Mouse (Mus musculus): ENCODE data around the gene Ctnnbip1.
"Not testable (repeated sequence)": the region's sequence is repeated elsewhere in the genome, so short reads cannot be mapped to it uniquely, and the experiment has no call there.

Ctnnbip1 gene

DNA sequence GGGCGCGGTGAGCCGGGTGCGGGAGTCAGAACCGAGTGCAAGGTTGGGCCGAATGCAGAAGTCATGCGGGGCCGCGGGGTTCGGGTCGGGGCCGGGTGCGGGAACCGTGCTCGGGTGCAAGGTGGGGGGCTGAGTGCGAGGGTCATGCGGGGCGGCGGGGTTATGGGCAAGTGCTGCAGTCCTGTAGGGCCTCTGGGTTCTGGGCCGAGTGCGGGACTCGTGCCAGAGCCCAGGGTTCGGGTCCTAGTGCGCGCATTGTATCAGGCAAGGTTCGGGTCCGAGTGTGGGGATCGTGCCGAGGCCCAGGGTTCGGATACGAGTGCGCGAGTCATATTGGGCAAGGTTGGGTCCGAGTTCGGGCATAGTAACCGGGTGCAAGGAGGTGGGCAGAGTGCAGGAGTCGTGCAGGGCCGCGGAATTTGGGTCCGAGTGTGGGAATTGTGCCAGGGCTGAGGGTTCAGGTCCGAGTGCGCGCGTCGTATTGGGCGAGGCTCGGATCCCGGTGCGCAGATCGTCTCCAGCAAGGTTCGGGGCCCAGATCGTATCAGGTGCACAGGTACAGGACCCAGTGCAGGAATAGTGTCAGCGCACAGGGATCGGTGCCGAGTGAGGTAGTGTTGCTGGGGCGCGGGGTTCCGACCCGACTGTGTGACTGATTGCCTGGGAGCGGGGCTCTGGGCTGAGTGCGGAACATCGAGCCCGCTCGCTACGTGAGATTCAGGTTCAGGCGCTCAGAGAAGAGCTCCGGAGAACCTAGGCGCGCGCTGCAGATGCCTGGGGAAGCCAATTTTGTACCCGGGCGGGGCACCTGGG, 69.0 kb downstream of the Ctnnbip1 start:
- DNase-seq (ENCODE audit: low spot score in 2 of 2): no peak

DNA sequence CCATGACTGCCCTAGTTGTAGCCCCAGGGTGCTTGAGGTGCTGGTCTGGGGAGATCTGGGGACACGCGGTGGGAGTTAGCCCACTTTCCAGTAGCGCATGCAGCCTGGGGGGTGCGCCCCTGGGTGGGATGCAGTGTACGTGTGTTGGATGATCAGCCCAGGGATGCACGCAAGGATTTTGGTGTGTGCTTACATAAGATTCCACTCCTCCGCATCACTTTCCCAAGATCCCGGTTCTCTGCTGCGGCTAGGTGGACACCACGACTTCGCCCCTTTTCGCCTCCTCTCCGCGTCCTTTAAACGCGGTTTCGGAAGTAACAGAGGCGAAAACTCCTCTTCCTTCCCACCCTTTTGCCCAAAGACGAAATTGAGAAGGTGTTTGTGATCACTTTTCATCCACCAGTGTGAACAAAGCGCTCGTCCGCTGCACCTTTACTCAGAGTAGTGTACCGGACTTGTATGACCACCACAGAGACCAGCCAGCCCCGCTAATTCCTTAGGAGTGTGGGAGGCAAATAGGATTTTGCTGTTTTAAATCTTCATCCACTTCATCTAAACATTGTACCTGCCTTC, 69.6 kb downstream of the Ctnnbip1 start:
- DNase-seq (ENCODE audit: low spot score in 2 of 2): peak in 1 of 2 experiments; percentile 70

DNA sequence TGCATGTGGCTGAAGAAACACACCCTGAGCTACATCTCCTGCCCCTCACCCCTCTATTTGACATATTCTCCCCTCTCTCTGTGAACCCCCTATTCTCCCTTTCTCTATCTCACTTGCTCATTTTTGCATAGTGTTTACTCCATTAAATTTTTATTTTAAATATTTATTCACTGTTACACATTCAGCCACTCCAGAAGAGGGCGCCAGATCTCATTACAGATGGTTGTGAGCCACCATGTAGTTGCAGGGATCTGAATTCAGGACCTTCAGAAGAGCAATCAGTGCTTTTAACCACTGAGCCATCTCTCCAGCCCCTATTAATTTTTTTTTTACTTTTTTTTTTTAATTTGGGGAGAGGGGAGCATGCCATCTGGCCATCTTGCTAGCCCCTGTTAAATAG, 72.2 kb downstream of the Ctnnbip1 start:
- DNase-seq (ENCODE audit: low spot score in 2 of 2): no peak

DNA sequence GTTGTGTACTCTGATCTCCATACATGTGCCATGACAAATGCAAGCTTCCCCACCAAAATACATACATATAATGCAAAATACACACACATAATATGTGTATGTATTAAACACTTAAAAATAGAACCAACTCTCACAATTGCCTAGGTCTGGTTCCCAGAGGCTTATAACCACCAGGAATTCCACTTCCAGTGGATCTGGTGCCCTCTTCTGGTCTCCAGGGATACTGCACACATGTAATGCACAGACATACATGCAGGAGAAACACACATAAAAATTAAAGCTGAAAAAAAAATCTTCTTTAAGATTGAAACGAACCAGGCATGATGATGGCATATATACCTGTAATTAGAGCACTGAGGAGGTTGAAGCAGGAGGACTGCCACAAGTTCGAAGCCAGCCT, 73.5 kb downstream of the Ctnnbip1 start:
- DNase-seq (ENCODE audit: low spot score in 2 of 2): no peak

DNA sequence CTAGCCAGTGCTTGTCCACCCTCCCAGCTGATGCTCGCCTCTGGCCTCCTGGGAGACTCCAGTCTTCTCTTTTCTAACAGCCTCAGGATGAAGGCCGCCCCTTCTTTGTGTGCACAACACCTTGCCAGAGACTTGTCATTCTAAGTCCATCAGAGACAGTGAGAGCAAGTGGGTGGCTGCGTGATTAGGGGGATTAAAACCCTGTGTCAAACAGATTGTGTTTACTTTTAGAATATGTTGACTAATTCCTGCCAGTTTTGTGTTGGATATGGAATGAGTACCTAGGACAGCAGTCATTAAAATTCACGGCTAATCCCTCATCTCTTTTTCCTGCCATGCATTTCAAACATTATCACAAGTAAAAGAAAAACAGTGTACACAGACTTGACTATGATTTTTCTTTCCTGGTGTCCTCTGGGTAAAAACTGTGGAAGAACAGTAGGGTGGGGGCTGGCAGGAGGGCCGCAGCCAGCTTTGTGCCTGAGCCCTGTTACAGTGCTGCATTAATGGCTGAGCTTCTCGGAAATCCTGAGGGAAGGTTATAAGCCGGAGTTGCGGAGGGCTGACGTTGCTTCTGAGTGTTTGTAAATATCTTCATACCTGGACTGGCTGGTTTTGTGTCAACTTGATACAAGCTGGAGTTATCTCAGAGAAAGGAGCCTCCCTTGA, 77.0 kb downstream of the Ctnnbip1 start:
- DNase-seq (ENCODE audit: low spot score in 2 of 2): no peak

DNA sequence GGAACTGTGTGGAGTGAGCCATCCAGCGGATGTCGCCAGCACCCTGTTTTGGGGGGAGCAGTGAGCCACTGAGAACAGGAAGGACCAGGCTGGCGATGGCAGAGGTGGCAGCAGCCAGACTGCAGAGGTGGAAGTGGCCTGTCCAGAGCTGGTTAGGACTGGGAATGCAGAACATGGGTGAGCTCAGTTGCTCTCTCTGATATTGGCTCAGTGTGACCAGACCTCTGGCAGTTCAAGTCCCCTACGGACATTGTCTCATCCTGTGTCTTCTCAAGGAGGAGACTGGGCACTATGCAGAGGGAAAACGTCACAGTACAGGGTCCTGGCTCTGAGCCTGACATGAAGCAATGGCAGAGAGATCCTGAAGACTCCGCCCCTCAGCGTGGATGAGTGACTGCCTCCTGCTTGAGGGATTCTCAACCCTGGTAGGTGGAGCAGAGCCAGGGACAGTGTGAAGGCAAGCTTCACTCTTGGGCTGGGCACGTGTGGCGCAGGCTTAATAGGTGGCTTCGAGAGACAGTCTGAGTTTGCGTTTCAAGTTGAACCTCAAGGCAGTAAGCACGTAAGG, 79.7 kb downstream of the Ctnnbip1 start:
- DNase-seq (ENCODE audit: low spot score in 2 of 2): no peak

DNA sequence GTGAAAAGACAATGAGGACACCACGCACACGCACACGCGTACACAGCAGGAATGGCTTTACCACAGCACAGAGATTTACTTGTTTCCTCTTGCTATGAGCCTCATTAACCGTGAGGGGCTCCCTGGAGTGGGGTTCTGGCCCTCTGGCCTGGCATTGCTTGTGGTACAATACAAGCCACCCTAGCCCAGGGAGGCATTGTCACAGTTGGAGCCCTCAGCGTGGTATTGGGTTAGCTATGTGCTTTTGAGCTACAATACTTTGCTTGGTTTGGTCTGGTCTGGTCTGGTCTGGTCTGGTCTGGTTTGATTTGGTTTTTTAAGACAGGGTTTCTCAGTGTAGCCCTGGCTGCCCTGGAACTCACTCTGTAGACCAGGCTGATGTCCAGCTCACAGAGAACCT, 81.5 kb downstream of the Ctnnbip1 start:
- no peak for DNase-seq (ENCODE audit: low spot score in 2 of 2)

DNA sequence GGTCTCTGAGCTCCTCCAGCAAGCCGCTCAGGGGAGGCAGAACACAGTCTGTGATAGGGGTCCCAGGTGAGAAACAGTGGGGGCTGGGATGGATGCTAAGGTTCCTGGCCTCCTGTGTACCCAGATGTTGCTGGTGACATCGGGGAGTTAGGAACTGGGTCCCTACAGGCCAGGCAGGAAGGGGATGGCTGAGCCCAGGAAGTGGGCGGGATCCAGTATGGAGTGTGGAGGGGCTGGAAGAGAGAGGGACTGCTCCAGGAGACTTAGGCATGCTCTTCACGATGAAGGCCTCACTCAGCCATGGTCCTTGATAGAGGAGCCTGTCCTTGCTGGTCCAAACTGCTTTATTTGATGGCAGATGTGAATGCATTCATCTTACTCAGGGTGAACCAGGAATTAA, 82.1 kb downstream of the Ctnnbip1 start:
- DNase-seq (ENCODE audit: low spot score in 2 of 2): no peak

DNA sequence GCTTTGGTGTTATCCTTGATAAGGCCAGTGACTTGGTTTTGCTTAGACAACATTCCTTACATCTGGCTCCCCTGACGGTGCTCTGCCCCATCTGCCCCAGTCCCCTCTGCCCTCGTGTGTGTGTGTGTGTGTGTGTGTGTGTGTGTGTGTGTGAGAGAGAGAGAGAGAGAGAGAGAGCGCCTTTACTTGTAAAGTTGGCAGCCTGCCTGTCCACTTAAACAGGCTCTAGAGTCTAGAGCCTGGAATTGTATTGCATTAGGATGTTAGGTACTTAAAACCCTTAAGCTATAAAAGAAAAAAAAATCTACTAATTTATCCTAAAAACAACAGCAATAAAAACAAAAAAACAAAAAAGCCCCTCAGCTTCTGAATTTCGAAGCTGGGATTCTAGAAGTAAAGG, 83.4 kb downstream of the Ctnnbip1 start:
- DNase-seq (ENCODE audit: low spot score in 2 of 2): no peak

DNA sequence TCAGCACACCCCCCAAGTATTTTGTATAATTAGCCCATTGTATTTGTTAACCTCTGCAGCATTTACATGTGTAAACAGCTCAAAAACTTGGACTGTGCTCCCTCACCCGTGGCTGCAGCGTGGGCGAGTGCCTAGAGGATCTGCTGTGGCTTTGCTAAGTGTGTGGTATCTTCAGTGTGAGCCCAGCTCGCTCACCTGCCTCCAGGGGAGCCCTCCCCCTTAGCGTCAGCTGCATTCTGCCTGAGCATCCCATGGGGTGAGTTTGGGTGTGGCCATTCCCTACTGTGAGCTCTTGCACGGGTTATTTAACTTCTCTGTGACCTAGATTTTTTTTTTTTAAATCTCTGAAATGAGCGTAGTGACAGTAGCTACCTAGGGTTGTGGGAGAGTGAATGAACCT, 84.2 kb downstream of the Ctnnbip1 start:
- no peak for DNase-seq (ENCODE audit: low spot score in 2 of 2)

DNA sequence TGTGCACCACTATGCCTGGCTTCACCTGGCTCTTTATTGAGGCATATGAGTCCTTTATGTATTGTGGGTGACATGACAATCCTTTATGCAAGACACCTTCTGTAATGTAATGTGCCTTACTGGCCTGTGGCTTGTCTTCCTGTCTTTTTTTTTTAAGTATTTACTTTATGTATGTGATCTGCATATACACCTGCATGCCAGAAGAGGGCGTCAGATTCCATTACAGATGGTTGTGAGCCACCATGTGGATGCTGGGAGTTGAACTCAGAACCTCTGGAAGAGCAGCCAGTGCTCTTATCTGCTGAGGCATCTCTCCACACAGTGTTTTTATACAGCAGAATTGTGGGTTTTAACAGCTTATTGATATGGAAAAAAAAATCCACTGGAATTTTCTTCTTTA, 85.8 kb downstream of the Ctnnbip1 start:
- no peak for DNase-seq (ENCODE audit: low spot score in 2 of 2)

DNA sequence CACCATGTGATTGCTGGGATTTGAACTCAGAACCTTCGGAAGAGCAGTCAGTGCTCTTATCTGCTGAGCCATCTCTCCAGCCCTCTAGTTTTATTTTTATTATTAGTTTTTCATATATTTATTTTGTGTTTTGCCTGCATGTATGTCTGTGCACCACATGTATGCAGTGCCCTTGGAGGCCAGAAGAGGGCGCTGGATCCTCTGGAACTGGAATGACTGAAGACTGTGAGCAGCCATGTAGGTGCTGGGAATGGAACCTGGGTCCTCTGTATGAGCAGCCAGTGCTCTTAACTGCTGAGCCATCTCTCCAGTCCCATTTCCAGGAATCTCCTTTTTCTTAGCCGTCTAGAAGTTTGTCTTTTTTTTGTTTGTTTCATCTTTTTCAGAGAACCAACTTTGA, 86.5 kb downstream of the Ctnnbip1 start:
- DNase-seq (ENCODE audit: low spot score in 2 of 2): no peak

DNA sequence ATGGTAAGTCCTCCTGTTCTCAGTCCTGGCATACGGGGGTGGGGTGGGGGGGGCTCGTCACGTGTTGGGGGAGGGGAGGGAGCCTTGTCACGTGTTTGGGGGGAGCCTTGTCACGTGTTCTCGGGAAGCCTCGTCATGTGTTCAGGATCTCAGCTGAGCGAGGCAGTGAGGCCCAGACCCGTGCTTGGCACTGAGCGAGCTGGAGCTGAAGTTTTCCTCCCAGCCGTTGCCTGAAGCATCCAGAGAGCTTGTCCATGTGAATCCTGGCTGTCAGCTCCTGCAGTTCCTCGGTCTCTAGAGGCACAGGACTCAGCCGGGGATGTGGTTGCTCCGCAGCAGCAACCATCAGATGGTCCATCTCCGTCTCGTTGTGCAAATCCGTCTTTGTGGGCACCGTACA, 88.0 kb downstream of the Ctnnbip1 start:
- no peak for DNase-seq (ENCODE audit: low spot score in 2 of 2)

DNA sequence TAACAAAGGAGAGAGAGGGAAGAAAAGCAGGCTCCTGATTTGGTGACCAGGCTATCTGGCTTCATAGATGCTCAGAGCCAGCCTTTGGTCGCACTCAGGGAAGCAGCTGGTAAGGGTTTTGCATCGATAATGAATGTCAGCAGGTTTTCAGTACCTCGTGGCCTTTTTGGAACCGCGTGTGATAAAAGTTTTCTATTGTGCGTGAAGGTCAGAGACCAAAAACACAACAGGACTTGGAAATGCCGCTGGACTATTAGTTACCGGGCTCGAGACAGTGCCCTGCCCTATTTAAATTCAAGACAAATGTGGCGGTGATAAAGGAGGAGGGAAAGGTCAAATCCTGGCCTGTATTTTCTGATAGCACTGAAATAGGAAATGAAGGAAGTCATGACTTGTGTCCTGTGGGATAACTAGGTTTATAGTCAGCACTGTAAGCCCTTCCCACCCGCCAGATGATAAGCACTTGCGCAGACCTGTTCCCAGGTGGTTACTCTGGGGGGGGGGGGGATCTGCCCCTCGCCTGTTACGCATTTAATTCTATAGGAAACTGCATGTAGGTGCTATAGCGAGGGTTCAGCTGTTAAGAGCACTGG, 88.8 kb downstream of the Ctnnbip1 start:
- no peak for DNase-seq (ENCODE audit: low spot score in 2 of 2)

DNA sequence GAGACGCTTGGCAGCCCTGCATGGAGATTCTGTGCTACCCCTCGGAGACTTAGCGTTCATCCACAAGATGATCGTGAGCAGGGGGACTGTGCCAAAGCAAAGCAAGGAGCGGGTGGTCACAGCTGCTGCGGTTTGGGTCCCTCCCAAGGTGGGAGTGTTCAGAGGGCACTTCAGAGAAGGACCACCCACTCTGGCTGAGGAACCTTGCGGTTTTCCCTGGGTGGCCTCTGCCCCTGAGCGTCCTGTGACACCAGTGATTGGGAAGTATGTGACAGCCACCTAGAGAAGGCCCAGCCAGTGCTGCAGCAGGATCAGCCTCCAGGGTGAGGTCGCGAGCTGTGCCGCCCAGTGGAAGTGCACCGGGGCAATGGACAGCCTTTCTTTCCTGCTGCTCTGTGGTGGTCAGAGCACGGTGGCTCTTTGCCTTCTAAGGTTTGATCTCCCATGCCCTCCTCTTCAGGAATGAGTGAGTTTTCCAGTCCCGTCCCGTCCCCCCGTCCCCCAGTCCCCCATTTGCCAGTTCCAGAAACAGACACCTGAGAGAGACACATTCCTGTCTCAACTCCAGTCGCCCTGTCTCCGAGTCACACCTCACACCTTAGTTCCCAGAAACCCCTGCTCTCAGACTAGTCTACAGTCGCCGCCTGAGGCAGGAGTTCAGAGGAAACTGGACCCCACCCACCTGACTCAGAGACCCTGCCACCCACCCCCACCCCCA, 89.7 kb downstream of the Ctnnbip1 start:
- DNase-seq (ENCODE audit: low spot score in 2 of 2): no peak

DNA sequence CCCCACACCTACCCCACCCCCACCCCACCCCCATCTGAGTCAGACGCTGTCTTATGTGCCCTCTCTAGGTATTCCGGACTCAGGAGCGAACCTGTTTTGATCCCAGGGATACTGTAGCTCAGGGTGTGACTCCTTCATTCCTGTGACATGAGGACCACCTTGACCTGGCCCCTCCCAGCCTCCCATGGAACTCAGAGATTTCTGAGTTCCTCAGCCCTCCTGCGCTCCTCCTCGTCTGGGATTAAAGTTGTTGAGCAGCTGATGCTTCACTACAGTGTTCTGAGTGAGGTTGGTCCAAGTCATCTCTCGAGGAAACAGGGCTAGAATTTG, 90.2 kb downstream of the Ctnnbip1 start:
- DNase-seq (ENCODE audit: low spot score in 2 of 2): no peak

DNA sequence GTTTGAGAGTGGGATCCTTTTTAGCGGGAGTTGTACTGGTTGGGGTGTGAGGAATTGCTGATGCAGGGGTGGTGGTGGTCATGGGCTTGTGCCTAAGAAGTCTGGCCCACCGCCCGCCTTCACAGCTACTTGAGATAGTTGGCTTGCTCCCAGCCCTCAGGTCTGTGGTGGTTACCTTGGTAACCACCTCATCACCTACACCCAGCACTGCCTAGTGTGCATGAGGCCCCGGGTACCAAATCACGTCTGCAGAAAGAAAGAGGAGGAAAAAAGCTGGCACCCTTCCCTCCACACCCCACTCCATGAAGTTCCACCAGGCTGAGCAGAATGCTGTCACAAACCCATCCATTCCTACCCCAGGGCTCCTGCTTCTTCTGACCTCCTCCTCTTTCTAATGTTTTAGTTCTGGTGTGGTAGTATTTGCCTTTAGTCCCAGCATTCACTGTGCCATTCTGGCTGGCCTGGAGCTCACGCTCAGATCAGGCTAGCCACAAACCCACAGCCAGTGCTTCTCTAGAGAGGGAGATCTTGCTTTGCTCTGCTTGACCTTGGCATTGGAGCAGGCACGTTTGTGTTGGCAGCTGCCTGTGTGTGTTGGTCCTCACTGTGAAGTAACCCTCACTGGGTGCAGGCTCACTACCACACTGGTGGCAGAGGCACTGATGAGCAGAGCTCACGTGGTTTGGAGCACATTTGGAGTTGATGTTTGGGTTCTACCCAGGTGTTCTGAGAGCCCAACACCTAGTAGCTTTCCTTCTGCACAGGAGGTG, 91.4 kb downstream of the Ctnnbip1 start:
- peak in 1 of 2 experiments; percentile 60 for DNase-seq (ENCODE audit: low spot score in 2 of 2)

DNA sequence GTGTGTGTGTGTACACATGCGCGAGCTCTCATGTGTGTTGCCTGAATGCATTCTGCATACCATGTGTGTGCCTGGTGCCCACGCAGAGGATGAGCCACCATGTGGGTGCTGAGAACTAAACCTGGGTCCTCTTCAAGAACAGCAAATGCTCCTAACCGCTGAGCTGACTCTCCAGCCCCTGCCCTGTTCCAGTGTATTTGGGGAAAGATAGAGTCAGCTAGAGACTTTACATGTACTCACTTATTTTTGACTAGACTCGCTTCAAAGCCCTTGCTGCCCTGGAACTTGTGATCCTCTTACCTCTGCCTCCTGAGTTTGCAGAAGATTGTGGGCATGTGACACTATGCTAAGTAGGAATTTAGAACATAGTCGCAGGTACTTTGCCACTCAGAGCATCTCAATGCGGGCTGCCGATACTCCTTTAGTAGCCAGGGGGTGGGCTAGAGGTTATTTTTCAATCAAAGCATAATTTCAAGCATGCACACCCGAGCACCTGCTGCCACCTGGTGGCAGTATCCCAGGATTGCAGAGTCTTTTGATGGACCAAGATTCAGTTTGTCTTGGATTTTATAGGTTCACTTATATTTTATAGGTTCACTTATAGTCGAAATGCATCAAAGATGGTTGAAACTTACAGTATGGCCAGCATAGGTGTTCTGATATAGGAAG, 93.5 kb downstream of the Ctnnbip1 start:
- DNase-seq (ENCODE audit: low spot score in 2 of 2): no peak

DNA sequence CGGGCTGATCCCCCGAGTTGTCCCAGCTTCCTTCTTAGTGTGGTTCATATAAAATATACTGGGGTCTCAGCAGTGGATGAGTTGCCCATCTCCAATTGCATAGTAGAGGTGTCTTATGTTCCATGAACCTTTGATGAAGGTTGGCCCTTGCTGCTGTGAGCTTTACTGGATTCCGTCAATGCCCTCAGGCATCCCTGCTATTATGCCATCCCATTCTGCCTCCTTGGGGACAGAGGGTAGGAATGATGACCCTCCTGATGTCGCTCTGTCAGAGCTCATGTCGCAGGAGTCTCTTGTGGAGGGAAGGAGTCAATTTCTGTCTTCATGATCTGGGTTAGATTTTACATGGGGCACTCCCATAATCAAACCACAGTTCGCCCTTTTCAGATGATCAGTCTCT, 95.5 kb downstream of the Ctnnbip1 start:
- not testable (repeated sequence) for DNase-seq (ENCODE audit: low spot score in 2 of 2)

DNA sequence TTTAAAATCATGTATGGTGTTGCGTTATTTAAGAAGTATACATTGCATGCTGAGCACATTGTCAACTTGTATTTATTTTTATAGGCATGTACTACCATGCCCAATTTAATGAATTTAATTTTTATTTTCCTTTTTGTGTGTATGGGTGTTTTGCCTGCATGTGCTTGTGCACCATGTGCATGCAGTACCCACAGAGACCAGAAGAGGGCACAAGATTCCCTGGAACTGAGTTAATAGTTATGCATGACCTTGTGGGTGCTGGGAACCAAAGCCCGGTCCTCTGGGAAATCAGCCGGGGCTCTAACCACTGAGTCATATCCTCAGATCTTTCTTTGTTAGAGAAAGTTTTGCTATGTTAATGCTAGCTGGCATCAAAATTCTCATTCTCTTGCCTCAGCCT, 96.8 kb downstream of the Ctnnbip1 start:
- no peak for DNase-seq (ENCODE audit: low spot score in 2 of 2)

Data from left cerebral cortex, adult 9 months (tissue).